Mouse (Mus musculus) lung, postnatal 0 days (tissue): ENCODE measurements around the gene Pax3. TPM values are rescaled to one million over a fixed set of nuclear protein-coding genes. Genes with fewer than 3 reads are reported as not detected.

ENCODE experiments used
- ATAC-seq: fragments of 200-750 bp; cut with Nextera tagmentation; 2 replicates; pipeline ENCODE4 v1.8.0; 2017; ENCODE audit warnings: moderate library complexity
- DNase-seq: peaks from one replicate; pipeline ENCODE4 v3.0.0-alpha.2; 2016; ENCODE audit warnings: low spot score
- H3K27ac ChIP-seq: fragments of 300-500 bp; sonication (generic); 2 replicates; pipeline ENCODE4 v1.5.1; 2014; ENCODE audit warnings: antibody characterized with exemption, mild to moderate bottlenecking, low read length, mixed read lengths
- H3K27me3 ChIP-seq: fragments of 300-500 bp; sonication (generic); replicated peaks from 2 replicates; pipeline ENCODE4 v1.6.1; 2014; ENCODE audit warnings: low read length, mixed read lengths; ENCODE audit not compliant: insufficient read depth
- H3K36me3 ChIP-seq: fragments of 300-500 bp; sonication (generic); 2 replicates; pipeline ENCODE4 v1.6.1; 2014; ENCODE audit warnings: low read length, mixed read lengths; ENCODE audit not compliant: insufficient read depth
- H3K4me1 ChIP-seq: fragments of 300-500 bp; sonication (generic); 2 replicates; pipeline ENCODE4 v1.6.1; 2014; ENCODE audit warnings: antibody characterized with exemption, low read depth, low read length, mixed read lengths; ENCODE audit not compliant: insufficient read depth
- H3K4me2 ChIP-seq: fragments of 300-500 bp; sonication (generic); replicated peaks from 2 replicates; pipeline ENCODE4 v1.6.1; 2014; ENCODE audit warnings: low read depth, mild to moderate bottlenecking, low read length, moderate library complexity, mixed read lengths
- H3K4me3 ChIP-seq: fragments of 300-500 bp; sonication (generic); 2 replicates; pipeline ENCODE4 v1.5.1; 2014; ENCODE audit warnings: low read depth, low read length
- H3K9ac ChIP-seq: fragments of 300-500 bp; sonication (generic); replicated peaks from 2 replicates; pipeline ENCODE4 v1.6.1; 2014; ENCODE audit warnings: low read depth, mild to moderate bottlenecking
- H3K9me3 ChIP-seq: fragments of 300-500 bp; sonication (generic); 2 replicates; pipeline ENCODE4 v1.6.1; 2016; ENCODE audit warnings: low read length, mixed read lengths
- CTCF ChIP-seq: IDR thresholded peaks from 2 replicates; pipeline ENCODE4 v1.5.1; 2016; ENCODE audit warnings: antibody characterized with exemption, mild to moderate bottlenecking
- EP300 ChIP-seq: IDR thresholded peaks from 2 replicates; pipeline ENCODE4 v1.6.1; 2016; ENCODE audit warnings: antibody characterized with exemption, mild to moderate bottlenecking, control low read depth
- WGBS: fragments of 180-500 bp; shearing (Covaris S2); extraction: QIAGEN DNeasy Blood & Tissue Kit; methylation state at CpG from one replicate; pipeline ENCODE4 v1.1.7; 2014; 5-methylcytosine and 5-hydroxymethylcytosine counted together
- polyA plus RNA-seq: library from polyadenylated mRNA; unstranded; fragments of >200 nt; fragmentation: Nextera tagmentation; extraction: Ambion mirVana; gene quantifications from 2 replicates; pipeline ENCODE4 v1.2.1, GENCODE M21; 2015

The Pax3 gene
- not detected in 2 replicates for polyA plus RNA-seq

DNA sequence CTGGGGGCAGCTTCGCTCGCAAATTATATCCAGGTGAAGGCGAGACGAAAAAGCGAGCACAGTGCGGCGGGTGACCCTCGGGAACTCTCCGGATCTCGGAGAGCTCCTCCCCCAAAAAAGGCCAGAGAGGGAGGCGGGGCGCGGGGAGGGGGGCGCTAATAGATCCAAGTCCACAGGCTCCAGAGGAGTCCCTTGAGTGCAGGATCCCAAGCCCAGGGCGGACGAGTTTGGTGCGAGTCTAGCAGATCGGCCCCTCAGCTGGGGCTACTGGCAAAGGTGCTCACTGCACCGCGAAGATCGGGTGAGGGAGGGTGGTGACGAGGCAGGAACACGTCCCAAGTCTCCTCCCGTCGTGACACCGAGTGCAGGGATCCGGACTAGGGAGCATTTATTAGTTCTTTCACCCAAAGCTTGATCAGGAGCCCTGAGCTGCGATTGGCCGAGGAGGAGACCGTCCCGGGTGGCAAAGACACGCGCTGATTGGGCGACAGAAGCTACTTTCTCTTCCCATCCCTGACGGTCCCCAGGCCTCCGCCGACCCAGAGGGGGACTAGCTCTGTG, at the start of gene Pax3:
TSS of gene Pax3 (minus strand) at position 384 of the 561 bp plus-strand sequence.
- ATAC-seq, result no peak
- H3K9ac ChIP-seq, result no peak within 1 kb of the TSS
- WGBS, result 2% methylated on average over 37 of the region's 37 CpGs

DNA sequence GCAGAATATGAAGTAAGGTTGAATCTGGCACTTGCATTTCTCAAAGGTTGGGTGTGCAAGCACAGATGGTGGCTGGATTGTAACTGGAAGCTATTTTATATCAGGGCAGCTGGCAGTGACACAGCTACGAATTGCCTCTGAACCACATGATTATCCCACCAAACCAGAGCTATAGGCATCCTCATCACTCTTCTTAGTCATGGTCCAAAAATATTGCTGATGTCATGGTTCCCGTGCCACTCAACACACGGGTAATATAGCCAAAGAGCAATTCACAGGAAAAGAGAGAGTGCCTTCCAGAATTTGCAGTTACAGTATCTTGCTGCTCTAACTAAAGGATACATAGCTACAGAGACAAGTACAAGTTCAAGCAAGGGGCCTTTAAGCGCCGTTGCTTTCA, 37.4 kb upstream of the Pax3 start:
- ATAC-seq (no peak), DNase-seq (no peak)
- 69% methylated on average over 5 of the region's 5 CpGs for WGBS
- TF ChIP-seq EP300 (no peak), CTCF (no peak)
- H3K27me3 ChIP-seq, result no peaks in the 10 kb centered on the region
- H3K4me1 ChIP-seq, result no peaks in the 10 kb centered on the region
- no peaks in the 10 kb centered on the region for H3K36me3 ChIP-seq
- no peak overlapping the region for H3K4me2 ChIP-seq
- no peak overlapping the region for H3K4me3 ChIP-seq
- no peak overlapping the region for H3K27ac ChIP-seq
- no peaks in the 10 kb centered on the region for H3K9me3 ChIP-seq
- no peak overlapping the region for H3K9ac ChIP-seq

More for the DNA sequence above, at the start of gene Pax3:
- Histone ChIP-seq H3K4me1 (peaks cover 8% of the 10 kb centered on the region; the same call in 1 of the 2 replicates), H3K4me2 (peak within 1 kb of the TSS; percentile 51), H3K36me3 (no peaks in the 10 kb centered on the region), H3K4me3 (peak within 1 kb of the TSS; percentile 35), H3K27me3 (peaks cover 87% of the 10 kb centered on the region), H3K9me3 (no peaks in the 10 kb centered on the region), H3K27ac (no peak within 1 kb of the TSS)
- DNase-seq, result no peak
- TF ChIP-seq EP300, result no peak
- TF ChIP-seq CTCF, result no peak

DNA sequence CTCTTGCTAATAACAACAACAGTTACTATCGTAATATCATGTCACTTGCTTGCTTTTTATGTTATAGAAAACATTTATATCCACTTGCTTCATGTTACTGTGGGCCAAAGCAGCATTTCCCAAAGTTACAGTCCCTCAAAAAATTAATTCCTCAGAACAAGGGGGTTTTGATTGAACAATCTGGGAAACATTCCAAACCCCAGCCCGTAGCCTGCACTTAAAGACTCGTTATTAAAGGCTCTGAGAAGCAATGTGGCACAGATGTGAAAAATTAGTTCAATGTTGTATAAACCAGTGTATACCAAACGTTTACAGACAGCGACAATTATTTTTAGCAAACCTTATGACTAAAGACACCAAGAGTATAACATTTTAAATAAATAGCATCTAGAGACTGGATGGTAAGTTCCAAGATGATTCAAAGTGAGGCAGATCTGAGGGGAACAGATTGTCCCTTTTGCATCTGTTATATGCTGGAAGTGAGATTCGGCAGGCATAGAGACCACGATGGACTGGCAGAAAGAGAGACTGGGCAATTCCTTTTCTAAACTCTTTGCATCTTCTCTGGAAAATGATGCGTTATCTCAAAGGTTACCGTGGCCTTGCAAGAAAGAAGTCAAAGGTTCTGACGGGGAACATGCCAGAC, 35.1 kb upstream of the Pax3 start:
- 50% methylated on average over 10 of the region's 10 CpGs for WGBS
- Histone ChIP-seq H3K27me3 (no peaks in the 10 kb centered on the region), H3K27ac (no peak overlapping the region), H3K36me3 (no peaks in the 10 kb centered on the region), H3K4me1 (no peaks in the 10 kb centered on the region), H3K9me3 (no peaks in the 10 kb centered on the region), H3K9ac (no peak overlapping the region), H3K4me3 (no peak overlapping the region), H3K4me2 (no peak overlapping the region)
- ATAC-seq, result no peak
- TF ChIP-seq CTCF (no peak), EP300 (no peak)
- DNase-seq, result no peak

DNA sequence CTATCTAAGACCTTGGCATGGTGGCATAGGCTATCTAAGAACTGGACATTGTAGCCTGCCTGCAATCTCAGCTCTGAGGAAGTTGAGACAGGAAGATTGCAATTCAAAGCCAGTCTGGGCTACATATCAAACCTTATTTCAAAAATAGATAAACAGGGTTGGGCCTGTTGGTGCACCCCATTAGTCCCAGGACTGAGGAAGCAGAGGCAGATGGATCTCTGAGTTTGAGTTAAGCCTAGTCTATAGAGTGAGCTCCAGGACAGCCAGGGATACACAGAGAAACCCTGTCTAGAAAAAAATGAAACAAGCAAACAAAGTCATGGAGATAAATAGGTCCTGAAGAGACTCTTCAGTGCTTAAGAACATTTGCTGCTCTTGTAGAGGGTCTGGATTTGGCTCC, 32.9 kb upstream of the Pax3 start:
- Histone ChIP-seq H3K9me3 (no peaks in the 10 kb centered on the region), H3K4me1 (no peaks in the 10 kb centered on the region), H3K4me3 (no peak overlapping the region), H3K27me3 (no peaks in the 10 kb centered on the region), H3K27ac (no peak overlapping the region), H3K4me2 (no peak overlapping the region), H3K36me3 (no peaks in the 10 kb centered on the region), H3K9ac (no peak overlapping the region)
- TF ChIP-seq CTCF (no peak), EP300 (no peak)
- DNase-seq (no peak), ATAC-seq (no peak)

DNA sequence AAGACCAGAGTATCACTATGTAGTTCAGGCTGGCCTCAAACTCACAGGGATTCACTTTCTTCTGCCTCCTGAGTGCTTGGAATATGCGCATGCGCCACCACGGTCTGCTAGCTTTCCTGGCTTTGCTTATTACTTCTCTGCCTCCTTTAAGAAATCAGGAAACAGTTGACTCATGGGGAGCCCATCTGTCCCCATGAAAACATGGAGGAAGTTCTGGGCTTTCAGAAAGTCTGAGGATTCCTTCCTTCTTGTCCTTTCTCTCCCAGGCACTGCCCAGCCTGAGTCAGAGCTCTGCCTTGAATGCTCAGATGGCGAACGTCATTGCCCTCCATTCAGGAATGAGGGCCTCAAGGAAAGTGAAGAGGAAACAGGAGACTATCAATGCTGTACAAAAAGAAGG, 31.8 kb upstream of the Pax3 start:
- H3K4me1 ChIP-seq, result no peaks in the 10 kb centered on the region
- no peaks in the 10 kb centered on the region for H3K36me3 ChIP-seq
- H3K9me3 ChIP-seq, result no peaks in the 10 kb centered on the region
- H3K27me3 ChIP-seq, result no peaks in the 10 kb centered on the region
- H3K27ac ChIP-seq, result no peak overlapping the region
- no peak overlapping the region for H3K4me3 ChIP-seq
- DNase-seq (no peak), ATAC-seq (no peak)
- TF ChIP-seq EP300, result no peak
- TF ChIP-seq CTCF, result no peak
- H3K4me2 ChIP-seq, result no peak overlapping the region
- WGBS, result 63% methylated on average over 5 of the region's 5 CpGs
- no peak overlapping the region for H3K9ac ChIP-seq

DNA sequence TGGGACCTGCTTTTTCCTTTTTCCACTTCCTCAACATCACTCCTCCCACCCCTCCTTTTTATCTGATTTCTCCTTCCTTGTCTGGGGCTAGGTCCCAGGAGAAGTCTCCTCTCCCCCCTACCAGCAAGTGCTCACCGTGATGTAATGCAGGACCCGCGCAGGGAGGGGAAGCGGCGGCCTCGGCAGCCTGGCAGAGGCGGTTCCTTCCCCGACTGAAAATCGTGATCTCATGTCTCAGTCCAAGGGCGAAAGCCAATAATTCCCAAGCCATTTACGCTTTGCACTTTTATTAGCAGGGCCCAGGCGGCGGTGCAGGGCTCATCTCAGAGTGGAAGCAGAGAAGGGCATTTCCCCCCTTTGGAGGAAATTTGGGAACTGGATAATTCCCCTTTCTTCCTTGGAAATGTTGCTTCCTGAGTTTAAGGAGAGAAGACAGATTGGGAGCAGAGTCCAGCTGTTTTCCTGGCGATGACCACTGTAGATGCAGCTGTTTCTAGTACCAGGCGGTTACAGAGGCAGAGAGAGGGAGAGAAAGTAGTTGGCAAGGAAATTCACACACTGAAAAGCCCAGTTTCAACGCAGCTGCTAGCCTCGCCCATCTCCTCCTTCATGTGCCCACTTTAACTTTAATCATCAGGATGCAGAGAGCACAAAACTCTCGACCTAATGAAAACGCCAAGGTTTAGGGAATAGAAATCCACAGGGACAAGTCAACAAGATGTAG, 21.3 kb upstream of the Pax3 start:
- WGBS, result 2% methylated on average over 19 of the region's 19 CpGs
- H3K9ac ChIP-seq, result no peak overlapping the region
- peaks cover 43% of the 10 kb centered on the region for H3K27me3 ChIP-seq
- H3K9me3 ChIP-seq, result no peaks in the 10 kb centered on the region
- DNase-seq (peak; percentile 54), ATAC-seq (peak; percentile 20)
- 0 out of 2 replicates have a peak overlapping the region, but pooled peaks have one; percentile 73 for H3K27ac ChIP-seq
- H3K4me1 ChIP-seq, result peaks cover 3% of the 10 kb centered on the region; the same call in 1 of the 2 replicates
- TF ChIP-seq CTCF (peak; percentile 36; the same call in 1 of the 2 replicates), EP300 (no peak)
- H3K36me3 ChIP-seq, result no peaks in the 10 kb centered on the region
- peak overlapping the region; percentile 57 for H3K4me3 ChIP-seq
- peak overlapping the region; percentile 87; the same call in 1 of the 2 replicates for H3K4me2 ChIP-seq
